Mouse (Mus musculus) cerebellum, adult 9-10 months (tissue): ENCODE results near the gene Hfe.

Source experiments
- DNase-seq: peaks from one replicate; pipeline ENCODE4 v3.0.0; 2022

Hfe gene

GRCm38 (mm10) chr13:23710374-23711089 is at the start of gene Hfe:
TSS of gene Hfe (minus strand) at chr13:23710854.
- DNase-seq, result no peak

- DNase-seq, result no peak
Measured at GRCm38 (mm10) chr13:23759916-23760239, 49.2 kb upstream of the Hfe start.

GRCm38 (mm10) chr13:23759251-23759771 is 48.7 kb upstream of the Hfe start:
- DNase-seq, result peak; percentile 47

GRCm38 (mm10) chr13:23757921-23758320 is 47.3 kb upstream of the Hfe start:
- DNase-seq, result no peak

GRCm38 (mm10) chr13:23757211-23757773 is 46.6 kb upstream of the Hfe start:
- DNase-seq, result no peak

- peak; percentile 95 for DNase-seq
Measured at GRCm38 (mm10) chr13:23756790-23757189, 46.1 kb upstream of the Hfe start, which contains the start of gene Hist1h4b. TSS of gene Hist1h4b (plus strand) at chr13:23757013.

GRCm38 (mm10) chr13:23755000-23755399 is 44.3 kb upstream of the Hfe start:
- no peak for DNase-seq

GRCm38 (mm10) chr13:23753314-23754078 is 42.8 kb upstream of the Hfe start:
- no peak for DNase-seq

- no peak for DNase-seq
Measured at GRCm38 (mm10) chr13:23752742-23753172, 42.1 kb upstream of the Hfe start.

- peak; percentile 80 for DNase-seq
Measured at GRCm38 (mm10) chr13:23752067-23752741, 41.5 kb upstream of the Hfe start, which contains the start of gene Hist1h3b. TSS of gene Hist1h3b (plus strand) at chr13:23752267.

- DNase-seq, result peak; percentile 33
Measured at GRCm38 (mm10) chr13:23751478-23751956, 40.9 kb upstream of the Hfe start.

- DNase-seq, result peak; percentile 80
Measured at GRCm38 (mm10) chr13:23750839-23751477, 40.3 kb upstream of the Hfe start, which contains the start of gene Hist1h2ab. TSS of gene Hist1h2ab (plus strand) at chr13:23751126.

GRCm38 (mm10) chr13:23749563-23750121 is 39.0 kb upstream of the Hfe start:
- DNase-seq, result peak; percentile 29

- DNase-seq, result peak; percentile 17
Measured at GRCm38 (mm10) chr13:23747892-23748288, 37.2 kb upstream of the Hfe start.

GRCm38 (mm10) chr13:23747081-23747891 is 36.6 kb upstream of the Hfe start:
- DNase-seq, result peak; percentile 43

- peak; percentile 94 for DNase-seq
Measured at GRCm38 (mm10) chr13:23746201-23747080, 35.8 kb upstream of the Hfe start, which contains the start of gene Hist1h2bb. TSS of gene Hist1h2bb (plus strand) at chr13:23746734.

- peak; percentile 86 for DNase-seq
Measured at GRCm38 (mm10) chr13:23745381-23746161, 34.9 kb upstream of the Hfe start, which contains the start of gene Hist1h3c. TSS of gene Hist1h3c (minus strand) at chr13:23745602.
